Mouse (Mus musculus): Measurements from ENCODE around the gene Mpv17l. TPM values are rescaled to one million over a fixed set of nuclear protein-coding genes. Genes with fewer than 3 reads are reported as not detected.
"Not testable (repeated sequence)": the region's sequence is repeated elsewhere in the genome, so short reads cannot be mapped to it uniquely, and the experiment has no call there.

Mpv17l gene
- 0.20 TPM in 1 of 2 replicates, not detected in the other for polyA plus RNA-seq (2012; ENCODE audit: insufficient read depth, low replicate concordance)

DNA sequence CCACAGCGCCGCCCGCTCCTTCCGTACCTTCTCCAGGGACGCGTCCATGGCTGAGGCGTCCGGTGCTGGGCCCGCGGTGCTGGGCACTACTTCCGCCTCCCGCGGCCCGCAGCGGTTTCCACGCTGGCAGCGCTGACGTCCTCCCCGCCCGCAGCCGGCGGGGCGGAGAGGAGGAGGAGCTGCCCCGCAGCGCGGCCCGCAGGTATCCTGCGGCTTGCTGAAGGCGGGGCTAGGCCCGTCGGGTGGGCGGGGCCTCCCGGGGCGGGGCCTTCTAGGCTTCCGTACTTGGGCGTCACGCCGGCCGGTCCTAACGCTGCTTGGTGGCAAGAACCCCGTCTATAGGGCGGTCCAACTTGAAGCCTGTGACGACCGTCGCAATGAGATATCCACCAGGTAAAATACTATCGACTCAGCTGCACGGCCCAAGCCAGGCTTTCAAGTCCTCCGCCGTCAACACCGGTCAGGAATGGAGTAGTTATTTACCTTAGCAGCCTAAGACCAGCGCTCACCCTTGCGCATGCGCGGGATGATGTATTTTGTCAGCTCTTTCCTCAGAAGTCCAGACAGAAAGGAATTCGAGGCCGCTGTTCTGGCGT is at the start of gene Mpv17l, which contains the start of gene Pdxdc1:
TSS of gene Mpv17l (plus strand) at position 274 of the 596 bp plus-strand sequence.
TSS of gene Pdxdc1 (minus strand) at position 244 of the 596 bp plus-strand sequence.
- Histone ChIP-seq H3K4me3 (replicated peaks) (peak within 1 kb of the TSS; percentile 97), H3K27me3 (replicated peaks) (no peaks in the 10 kb centered on the region), H3K9me3 (no peaks in the 10 kb centered on the region), H3K4me1 (peaks cover 48% of the 10 kb centered on the region), H3K36me3 (replicated peaks; ENCODE audit: low read length) (peaks cover 8% of the 10 kb centered on the region)
- TF ChIP-seq FLI1 (IDR thresholded peaks at IDR 0.05; ENCODE audit: low read length), result no peak
- no peak for TF ChIP-seq GATA1 (IDR thresholded peaks at IDR 0.05; ENCODE audit: borderline replicate concordance, low read length)

DNA sequence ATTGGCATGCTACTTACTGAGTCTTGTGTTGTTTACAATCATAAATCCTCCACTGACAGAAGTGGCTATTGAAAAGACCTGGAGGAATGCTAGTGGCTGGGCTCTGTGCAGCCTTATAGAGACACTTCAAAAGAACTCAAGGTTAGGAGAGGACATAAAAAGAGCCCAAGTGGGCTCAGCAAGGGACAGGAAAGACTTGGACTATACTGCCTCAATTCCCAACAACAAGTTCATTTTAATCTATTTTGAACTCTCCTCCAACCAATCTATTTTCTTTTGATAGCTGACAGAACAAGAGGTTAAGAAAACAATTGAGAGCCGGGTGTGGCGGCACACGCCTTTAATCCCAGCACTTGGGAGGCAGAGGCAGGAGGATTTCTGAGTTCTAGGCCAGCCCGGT is 49.1 kb upstream of the Mpv17l start:
- peaks cover 68% of the 10 kb centered on the region for H3K36me3 ChIP-seq (replicated peaks; ENCODE audit: low read length)

DNA sequence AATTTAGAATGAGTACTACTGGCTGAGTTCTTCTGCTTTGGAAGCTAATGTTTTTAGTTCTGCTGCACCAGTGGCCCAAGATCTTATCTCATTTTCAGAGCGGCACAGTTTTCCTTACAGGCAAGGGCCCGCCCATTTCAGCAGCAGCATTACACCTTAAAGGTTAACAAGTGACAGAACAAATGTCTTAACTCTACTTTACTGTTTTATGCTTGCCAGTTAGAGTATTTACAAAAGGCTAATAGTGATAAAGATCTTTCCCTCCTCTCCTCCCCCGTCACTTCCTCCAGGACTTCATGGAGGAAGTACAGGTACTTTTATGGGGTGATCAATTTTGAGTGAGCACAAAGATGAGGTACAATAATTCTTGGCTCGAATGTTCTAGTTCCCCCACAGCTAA is 36.9 kb upstream of the Mpv17l start:
- no peaks in the 10 kb centered on the region for H3K9me3 ChIP-seq
- H3K27me3 ChIP-seq (replicated peaks), result no peaks in the 10 kb centered on the region
- TF ChIP-seq GATA1 (IDR thresholded peaks at IDR 0.05; ENCODE audit: borderline replicate concordance, low read length), result no peak
- TF ChIP-seq FLI1 (IDR thresholded peaks at IDR 0.05; ENCODE audit: low read length), result no peak
- no peaks in the 10 kb centered on the region; the same call in 1 of the 2 replicates for H3K4me1 ChIP-seq
- peaks cover 64% of the 10 kb centered on the region for H3K36me3 ChIP-seq (replicated peaks; ENCODE audit: low read length)
- H3K4me3 ChIP-seq (replicated peaks), result no peak overlapping the region

More for the DNA sequence above, 49.1 kb upstream of the Mpv17l start:
- no peaks in the 10 kb centered on the region for H3K9me3 ChIP-seq
- no peaks in the 10 kb centered on the region for H3K27me3 ChIP-seq (replicated peaks)
- peaks cover 8% of the 10 kb centered on the region for H3K4me1 ChIP-seq
- H3K4me3 ChIP-seq (replicated peaks), result no peak overlapping the region
- no peak for TF ChIP-seq GATA1 (IDR thresholded peaks at IDR 0.05; ENCODE audit: borderline replicate concordance, low read length)
- TF ChIP-seq FLI1 (IDR thresholded peaks at IDR 0.05; ENCODE audit: low read length), result no peak

DNA sequence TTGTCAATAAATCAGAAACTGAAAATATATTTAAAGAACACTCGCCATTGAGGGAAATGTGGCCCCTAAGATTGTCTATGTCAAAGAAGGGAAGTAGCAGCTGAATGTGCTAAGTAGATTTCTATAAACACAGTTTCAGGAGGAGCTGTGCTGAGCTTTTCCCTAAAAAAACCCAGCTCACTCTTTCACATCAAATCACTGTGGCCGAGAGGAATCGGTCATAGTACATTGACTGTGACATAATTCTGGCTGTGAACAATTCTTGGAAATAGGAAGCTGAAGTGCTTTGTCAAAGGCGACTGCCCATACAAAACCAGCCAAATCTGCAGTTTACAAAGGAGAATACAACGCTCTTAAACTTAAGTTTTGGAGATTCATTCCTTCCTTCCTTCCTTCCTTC is 36.3 kb upstream of the Mpv17l start:
- Histone ChIP-seq H3K36me3 (replicated peaks; ENCODE audit: low read length) (peaks cover 61% of the 10 kb centered on the region), H3K27me3 (replicated peaks) (no peaks in the 10 kb centered on the region), H3K4me3 (replicated peaks) (no peak overlapping the region), H3K9me3 (no peaks in the 10 kb centered on the region), H3K4me1 (no peaks in the 10 kb centered on the region; the same call in 1 of the 2 replicates)
- TF ChIP-seq FLI1 (IDR thresholded peaks at IDR 0.05; ENCODE audit: low read length) (no peak), GATA1 (IDR thresholded peaks at IDR 0.05; ENCODE audit: borderline replicate concordance, low read length) (no peak)

DNA sequence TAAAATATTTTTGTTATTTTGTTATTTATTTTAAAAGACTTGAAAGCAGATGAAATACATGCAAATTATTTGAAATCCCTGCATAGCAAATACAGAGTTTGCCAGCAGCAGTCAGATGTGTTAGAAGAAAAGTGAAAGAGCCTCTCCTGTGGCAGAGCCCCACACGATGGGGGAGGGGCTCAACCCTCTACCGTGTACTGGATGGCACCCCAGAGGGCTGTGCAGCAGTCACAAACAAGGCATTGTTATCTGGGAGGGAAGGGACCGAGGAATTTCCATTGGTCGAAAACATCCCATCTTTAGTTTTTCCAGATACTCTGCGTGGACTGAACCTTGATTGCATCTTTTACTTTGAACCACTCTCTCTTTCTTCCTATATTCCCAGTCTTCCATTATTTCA is 35.6 kb upstream of the Mpv17l start:
- H3K27me3 ChIP-seq (replicated peaks); H3K4me1 ChIP-seq; H3K9me3 ChIP-seq; H3K4me3 ChIP-seq (replicated peaks): not testable (repeated sequence)
- peaks cover 65% of the 10 kb centered on the region for H3K36me3 ChIP-seq (replicated peaks; ENCODE audit: low read length)

DNA sequence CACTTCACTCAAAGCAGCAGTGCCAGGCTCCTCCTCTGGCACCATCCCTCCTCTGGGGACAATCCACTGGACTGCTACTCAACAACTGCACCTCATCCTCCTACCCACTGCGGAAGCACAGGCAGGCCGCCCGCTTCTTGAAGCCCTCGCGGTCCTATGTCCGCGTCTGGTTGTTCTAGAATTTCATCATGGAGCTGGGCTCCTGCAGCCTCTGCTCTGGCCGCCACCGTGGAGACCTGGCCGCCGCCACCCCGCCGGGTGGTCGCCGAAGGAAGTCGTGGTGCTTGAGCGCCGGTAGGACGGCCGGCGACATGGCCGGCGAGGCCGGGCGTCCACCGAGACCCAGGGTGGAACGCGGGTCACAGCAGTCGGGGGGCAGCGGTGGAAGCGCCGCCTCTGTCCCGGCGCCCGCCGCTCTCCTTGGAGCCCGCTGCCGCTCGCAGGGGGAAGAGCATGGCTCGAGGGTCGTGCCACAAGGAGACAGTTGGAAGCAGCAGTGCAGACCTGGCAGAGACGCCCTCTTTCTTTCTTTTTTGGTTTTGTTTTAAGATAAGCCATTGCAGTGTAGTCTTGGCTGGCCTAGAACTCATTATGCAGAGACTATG is 34.9 kb upstream of the Mpv17l start:
- H3K36me3 ChIP-seq (replicated peaks; ENCODE audit: low read length), result peaks cover 59% of the 10 kb centered on the region
- H3K9me3 ChIP-seq, result no peaks in the 10 kb centered on the region
- H3K4me3 ChIP-seq (replicated peaks), result no peak overlapping the region
- H3K27me3 ChIP-seq (replicated peaks), result no peaks in the 10 kb centered on the region
- no peaks in the 10 kb centered on the region; the same call in 1 of the 2 replicates for H3K4me1 ChIP-seq
- TF ChIP-seq FLI1 (IDR thresholded peaks at IDR 0.05; ENCODE audit: low read length) (no peak), GATA1 (IDR thresholded peaks at IDR 0.05; ENCODE audit: borderline replicate concordance, low read length) (no peak)

DNA sequence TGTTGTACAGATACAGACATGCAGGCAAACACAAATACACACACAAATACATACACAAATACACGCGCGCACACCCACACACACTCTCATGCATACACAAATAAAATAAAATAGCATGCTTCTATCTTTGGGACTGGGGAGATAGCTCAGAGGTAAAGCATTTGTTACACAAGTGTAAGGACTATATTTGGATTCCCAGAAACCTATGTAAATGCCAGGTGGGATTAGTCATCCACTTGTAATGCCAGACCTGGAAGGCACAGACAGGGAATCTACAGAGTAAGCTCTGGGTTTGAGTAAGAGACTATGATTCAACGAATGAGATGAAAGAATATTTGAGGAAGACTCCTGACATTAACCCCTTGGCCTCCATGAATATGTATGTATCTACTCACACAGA is 27.5 kb upstream of the Mpv17l start:
- H3K36me3 ChIP-seq (replicated peaks; ENCODE audit: low read length), result peaks cover 65% of the 10 kb centered on the region

DNA sequence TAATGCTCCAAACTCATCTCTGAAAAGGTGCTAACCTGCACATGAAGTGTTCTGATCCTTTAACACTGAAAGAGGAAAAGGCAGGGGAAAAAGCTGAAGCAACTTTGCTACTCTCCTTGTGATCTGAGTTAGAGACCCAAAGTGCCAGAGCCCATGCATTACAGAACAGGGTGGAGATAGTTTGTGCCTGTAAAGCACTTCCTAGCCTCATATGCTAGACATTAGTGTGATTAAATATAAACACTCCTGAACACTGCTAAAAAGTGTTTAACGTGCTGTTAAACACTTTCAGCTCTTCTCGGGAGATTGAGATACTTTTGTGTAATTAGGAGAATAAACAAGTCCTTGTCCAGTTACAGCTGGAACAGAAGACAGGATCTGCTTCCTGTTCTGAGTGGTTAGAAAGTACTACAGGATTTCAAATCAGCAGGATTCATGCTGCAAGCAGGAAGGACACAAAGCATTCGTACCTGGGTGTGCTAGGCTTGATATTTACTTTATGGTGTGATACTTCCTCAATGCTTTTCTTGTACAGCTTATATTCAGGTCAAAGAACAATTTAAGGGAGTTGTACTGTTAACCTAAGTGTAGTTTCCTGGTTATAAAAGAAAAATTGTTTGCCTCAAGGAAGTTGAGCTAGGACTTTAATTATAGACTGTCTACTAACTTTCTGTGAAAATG is 19.7 kb upstream of the Mpv17l start:
- H3K4me1 ChIP-seq, result peaks cover 12% of the 10 kb centered on the region
- no peaks in the 10 kb centered on the region for H3K9me3 ChIP-seq
- H3K27me3 ChIP-seq (replicated peaks), result no peaks in the 10 kb centered on the region
- H3K4me3 ChIP-seq (replicated peaks), result no peak overlapping the region
- H3K36me3 ChIP-seq (replicated peaks; ENCODE audit: low read length), result peaks cover 25% of the 10 kb centered on the region
- TF ChIP-seq FLI1 (IDR thresholded peaks at IDR 0.05; ENCODE audit: low read length) (no peak), GATA1 (IDR thresholded peaks at IDR 0.05; ENCODE audit: borderline replicate concordance, low read length) (no peak)

More for the DNA sequence above, 27.5 kb upstream of the Mpv17l start:
- Histone ChIP-seq H3K27me3 (replicated peaks) (no peaks in the 10 kb centered on the region), H3K4me3 (replicated peaks) (no peak overlapping the region), H3K9me3 (no peaks in the 10 kb centered on the region), H3K4me1 (no peaks in the 10 kb centered on the region)
- TF ChIP-seq GATA1 (IDR thresholded peaks at IDR 0.05; ENCODE audit: borderline replicate concordance, low read length) (no peak), FLI1 (IDR thresholded peaks at IDR 0.05; ENCODE audit: low read length) (no peak)

DNA sequence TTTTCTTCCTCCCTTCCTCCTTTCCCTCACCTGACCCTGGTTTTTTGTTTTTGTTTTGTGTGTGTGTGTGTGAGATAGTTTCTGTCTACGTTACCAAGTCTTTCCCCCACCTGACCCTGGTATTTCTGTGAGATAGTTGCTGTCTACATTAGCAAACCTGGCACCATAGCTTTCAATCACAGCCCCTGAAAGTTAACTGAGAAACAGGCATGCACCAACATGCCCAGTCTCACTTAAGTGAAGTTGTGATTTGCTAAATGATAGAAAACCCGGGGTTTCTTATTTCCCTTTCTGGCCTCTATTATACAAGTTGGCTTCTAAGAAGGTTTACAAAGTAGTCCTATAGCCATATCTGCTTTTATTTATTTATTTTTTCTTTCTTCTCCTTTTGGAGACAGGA is 12.5 kb upstream of the Mpv17l start:
- H3K27me3 ChIP-seq (replicated peaks), result no peaks in the 10 kb centered on the region
- H3K4me1 ChIP-seq, result peaks cover 4% of the 10 kb centered on the region
- no peaks in the 10 kb centered on the region for H3K9me3 ChIP-seq
- no peak overlapping the region for H3K4me3 ChIP-seq (replicated peaks)
- H3K36me3 ChIP-seq (replicated peaks; ENCODE audit: low read length), result peaks cover 3% of the 10 kb centered on the region
- no peak for TF ChIP-seq FLI1 (IDR thresholded peaks at IDR 0.05; ENCODE audit: low read length)
- no peak for TF ChIP-seq GATA1 (IDR thresholded peaks at IDR 0.05; ENCODE audit: borderline replicate concordance, low read length)

DNA sequence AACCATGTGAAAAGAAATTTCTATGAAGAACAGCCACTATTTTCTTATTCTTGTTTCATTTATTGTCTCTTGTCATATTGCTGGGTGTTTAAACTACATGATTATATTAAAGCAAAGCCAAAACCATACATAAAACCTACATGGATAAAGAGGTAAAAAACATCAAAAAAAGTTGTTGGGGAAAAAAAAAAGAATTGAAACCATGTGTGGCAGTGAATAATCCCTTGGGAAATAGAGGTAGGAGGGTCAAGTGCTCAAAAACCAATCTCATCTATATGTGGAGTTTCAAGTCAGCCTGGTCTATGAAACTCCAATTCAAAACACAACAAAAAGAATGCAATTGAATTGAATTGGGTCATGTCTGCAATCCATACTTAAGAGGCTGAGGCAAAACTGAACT is 10.1 kb upstream of the Mpv17l start:
- no peaks in the 10 kb centered on the region for H3K27me3 ChIP-seq (replicated peaks)
- H3K36me3 ChIP-seq (replicated peaks; ENCODE audit: low read length), result no peaks in the 10 kb centered on the region
- peaks cover 13% of the 10 kb centered on the region for H3K4me1 ChIP-seq
- no peaks in the 10 kb centered on the region for H3K9me3 ChIP-seq
- TF ChIP-seq GATA1 (IDR thresholded peaks at IDR 0.05; ENCODE audit: borderline replicate concordance, low read length) (no peak), FLI1 (IDR thresholded peaks at IDR 0.05; ENCODE audit: low read length) (no peak)
- H3K4me3 ChIP-seq (replicated peaks), result no peak overlapping the region

All from megakaryocyte, embryonic 14.5 days (primary cell).